Mouse (Mus musculus) embryonic fibroblast, embryonic 13.5 days (primary cell): Measurements from ENCODE around the gene Gm20662.

Source experiments
- CTCF ChIP-seq: IDR thresholded peaks from 2 replicates; pipeline ENCODE4 v1.5.1; 2011; ENCODE audit warnings: mild to moderate bottlenecking, control low read depth, low read length, moderate library complexity, borderline replicate concordance; ENCODE audit not compliant: insufficient read depth
- POLR2A ChIP-seq: IDR thresholded peaks from 2 replicates; pipeline ENCODE4 v1.6.1; 2011; ENCODE audit warnings: low read depth, mild to moderate bottlenecking, control low read depth, low read length, moderate library complexity

- TF ChIP-seq POLR2A, result peak; percentile 14
- TF ChIP-seq CTCF, result no peak
These were observed 58.3 kb downstream of the Gm20662 start for GRCm38 (mm10) chr9:108054331-108055040.
